Mouse (Mus musculus) left cerebral cortex, adult 8-10 months (tissue): Measurements from ENCODE around the gene Olfr1209. TPM values are rescaled to one million over a fixed set of nuclear protein-coding genes. Genes with fewer than 3 reads are reported as not detected.

Experiments used
- DNase-seq, 2 experiments: peaks; one replicate each; pipeline ENCODE4 v3.0.0; 2022; ENCODE audit warnings: low spot score in 2 of 2
- total RNA-seq, 4 experiments: library from RNA; stranded (reverse); gene quantifications; 2 replicates each; pipeline ENCODE4 v1.2.4; 2022

Olfr1209 gene
- not detected for total RNA-seq

GRCm38 (mm10) chr2:88915057-88915456 lies at the start of gene Olfr1209:
TSS of gene Olfr1209 (minus strand) at chr2:88915157.
- no peak for DNase-seq

- no peak for DNase-seq
Measured at GRCm38 (mm10) chr2:88953669-88954068, 38.7 kb upstream of the Olfr1209 start, which contains the start of gene Olfr1212. TSS of gene Olfr1212 (plus strand) at chr2:88953969.

GRCm38 (mm10) chr2:88938011-88938410 lies 23.1 kb upstream of the Olfr1209 start, which contains the start of gene Olfr1211:
TSS of gene Olfr1211 (minus strand) at chr2:88938111.
- DNase-seq = no peak

GRCm38 (mm10) chr2:88902211-88902610 lies 12.7 kb downstream of the Olfr1209 start, which contains the start of gene Olfr1208:
TSS of gene Olfr1208 (minus strand) at chr2:88902311.
- no peak for DNase-seq

DNA sequence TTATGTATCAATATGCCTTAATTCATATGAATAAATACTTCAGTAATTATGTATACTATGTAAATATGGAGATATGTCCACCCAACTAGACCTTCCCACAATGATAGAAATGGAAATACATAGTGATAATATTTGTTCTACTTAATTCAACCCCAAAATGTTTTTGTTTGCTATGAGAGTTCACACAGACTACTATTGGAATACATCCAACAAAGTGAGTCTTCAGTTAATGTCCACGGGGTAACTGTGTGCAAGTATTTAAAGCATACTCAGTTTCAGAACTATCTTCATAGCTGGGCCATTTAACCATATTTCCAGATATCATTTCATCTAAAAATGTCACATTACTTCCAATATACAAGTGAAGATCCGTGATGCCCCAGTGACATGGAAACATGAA lies 52.0 kb downstream of the Olfr1209 start, which contains the start of gene Olfr1206:
Gene Olfr1206, plus strand, starts transcription at position 301 of the 400 bp plus-strand sequence.
- DNase-seq = no peak

Other genes with a start within 250 kb of the Olfr1209 start
- not detected for gene Olfr1193, start 239.5 kb downstream of the Olfr1209 start, total RNA-seq
- not detected for gene Olfr1195, start 226.0 kb downstream of the Olfr1209 start, total RNA-seq
- gene Olfr1196, start 210.6 kb downstream of the Olfr1209 start, total RNA-seq = not detected
- not detected for gene Olfr1197, start 182.8 kb downstream of the Olfr1209 start, total RNA-seq
- gene Olfr1198, start 163.8 kb downstream of the Olfr1209 start, total RNA-seq = not detected
- gene Olfr1199, start 154.7 kb downstream of the Olfr1209 start, total RNA-seq = not detected
- gene Olfr1200, start 144.7 kb downstream of the Olfr1209 start, total RNA-seq = not detected
- gene Olfr1201, start 122.1 kb downstream of the Olfr1209 start, total RNA-seq = not detected
- not detected for gene Olfr1202, start 100.7 kb downstream of the Olfr1209 start, total RNA-seq
- not detected for gene Olfr1205, start 85.4 kb downstream of the Olfr1209 start, total RNA-seq
- not detected for gene Olfr1204, start 65.9 kb downstream of the Olfr1209 start, total RNA-seq
- gene Olfr1206, start 51.9 kb downstream of the Olfr1209 start, total RNA-seq = not detected
- not detected for gene Olfr1208, start 12.8 kb downstream of the Olfr1209 start, total RNA-seq
- gene Olfr1211, start 23.0 kb upstream of the Olfr1209 start, total RNA-seq = not detected
- not detected for gene Olfr1212, start 38.8 kb upstream of the Olfr1209 start, total RNA-seq
- not detected for gene Gm13762, start 65.1 kb upstream of the Olfr1209 start, total RNA-seq
- not detected for gene Olfr1214, start 77.5 kb upstream of the Olfr1209 start, total RNA-seq
- gene Olfr1215, start 91.8 kb upstream of the Olfr1209 start, total RNA-seq = not detected
- not detected for gene Olfr1216, start 103.2 kb upstream of the Olfr1209 start, total RNA-seq
- not detected for gene Olfr1217, start 116.9 kb upstream of the Olfr1209 start, total RNA-seq
- gene Olfr1218, start 146.0 kb upstream of the Olfr1209 start, total RNA-seq = not detected
- not detected for gene Olfr1219, start 168.4 kb upstream of the Olfr1209 start, total RNA-seq
- gene Olfr1220, start 191.7 kb upstream of the Olfr1209 start, total RNA-seq = not detected
- not detected for gene Olfr1221, start 202.1 kb upstream of the Olfr1209 start, total RNA-seq
- gene Olfr1222, start 217.9 kb upstream of the Olfr1209 start, total RNA-seq = not detected
- gene Olfr1223, start 236.4 kb upstream of the Olfr1209 start, total RNA-seq = not detected
- not detected for gene Olfr1224-ps1, start 248.9 kb upstream of the Olfr1209 start, total RNA-seq